Mouse (Mus musculus): Measurements from ENCODE around the gene Asns. TPM values are rescaled to one million over a fixed set of nuclear protein-coding genes. Genes with fewer than 3 reads are reported as not detected.
"Not testable (repeated sequence)": the region's sequence is repeated elsewhere in the genome, so short reads cannot be mapped to it uniquely, and the experiment has no call there.

The Asns gene
- polyA plus RNA-seq, 1 experiment from 2014 or later, result 102 TPM

GRCm38 (mm10) chr6:7672438-7673253 is 20.4 kb downstream of the Asns start:
- no peaks in the 10 kb centered on the region for H3K4me1 ChIP-seq (replicated peaks)
- no peak overlapping the region for H3K27ac ChIP-seq (replicated peaks)
- H3K9ac ChIP-seq, result no peak overlapping the region
- no peaks in the 10 kb centered on the region for H3K9me3 ChIP-seq
- peaks cover 11% of the 10 kb centered on the region for H3K36me3 ChIP-seq
- no peak overlapping the region for H3K4me2 ChIP-seq
- H3K4me3 ChIP-seq, result no peak overlapping the region
- H3K27me3 ChIP-seq, result no peaks in the 10 kb centered on the region
- ATAC-seq (ENCODE audit: low read depth), result no peak
- 88% methylated on average over 10 of the region's 10 CpGs for WGBS

- 62% methylated on average over 3 of the region's 3 CpGs for WGBS
- Histone ChIP-seq H3K36me3 (peaks cover 6% of the 10 kb centered on the region), H3K27me3 (no peaks in the 10 kb centered on the region), H3K9me3 (no peaks in the 10 kb centered on the region), H3K27ac (replicated peaks) (no peak overlapping the region), H3K4me3 (no peak overlapping the region), H3K4me1 (replicated peaks) (no peaks in the 10 kb centered on the region), H3K9ac (no peak overlapping the region), H3K4me2 (no peak overlapping the region)
- ATAC-seq (ENCODE audit: low read depth), result no peak
Measured at GRCm38 (mm10) chr6:7671429-7671828, 21.6 kb downstream of the Asns start.

GRCm38 (mm10) chr6:7670588-7670987 is 22.5 kb downstream of the Asns start:
- Histone ChIP-seq H3K4me2 (no peak overlapping the region), H3K4me1 (replicated peaks) (no peaks in the 10 kb centered on the region), H3K36me3 (peaks cover 6% of the 10 kb centered on the region), H3K27me3 (no peaks in the 10 kb centered on the region), H3K9me3 (no peaks in the 10 kb centered on the region), H3K4me3 (no peak overlapping the region), H3K9ac (no peak overlapping the region), H3K27ac (replicated peaks) (no peak overlapping the region)
- WGBS, result 58% methylated on average over 3 of the region's 3 CpGs
- no peak for ATAC-seq (ENCODE audit: low read depth)

GRCm38 (mm10) chr6:7669721-7670120 is 23.3 kb downstream of the Asns start:
- H3K27ac ChIP-seq (replicated peaks), result no peak overlapping the region
- no peak overlapping the region for H3K4me2 ChIP-seq
- H3K9ac ChIP-seq, result no peak overlapping the region
- no peaks in the 10 kb centered on the region for H3K36me3 ChIP-seq
- H3K4me3 ChIP-seq, result no peak overlapping the region
- no peaks in the 10 kb centered on the region for H3K4me1 ChIP-seq (replicated peaks)
- 94% methylated on average over 5 of the region's 5 CpGs for WGBS
- no peaks in the 10 kb centered on the region for H3K9me3 ChIP-seq
- H3K27me3 ChIP-seq, result no peaks in the 10 kb centered on the region
- no peak for ATAC-seq (ENCODE audit: low read depth)

GRCm38 (mm10) chr6:7668332-7668731 is 24.7 kb downstream of the Asns start:
- WGBS, result 81% methylated on average over 5 of the region's 5 CpGs

GRCm38 (mm10) chr6:7665902-7666301 is 27.2 kb downstream of the Asns start:
- not testable (repeated sequence) for H3K4me1 ChIP-seq (replicated peaks); H3K27me3 ChIP-seq; H3K9me3 ChIP-seq; H3K27ac ChIP-seq (replicated peaks); H3K9ac ChIP-seq; H3K36me3 ChIP-seq; H3K4me3 ChIP-seq; ATAC-seq (ENCODE audit: low read depth); H3K4me2 ChIP-seq
- 95% methylated on average over 4 of the region's 4 CpGs for WGBS

More at GRCm38 (mm10) chr6:7668332-7668731, 24.7 kb downstream of the Asns start:
- Histone ChIP-seq H3K9ac (no peak overlapping the region), H3K9me3 (no peaks in the 10 kb centered on the region), H3K4me1 (replicated peaks) (no peaks in the 10 kb centered on the region), H3K27me3 (no peaks in the 10 kb centered on the region), H3K4me3 (no peak overlapping the region), H3K36me3 (no peaks in the 10 kb centered on the region), H3K4me2 (no peak overlapping the region), H3K27ac (replicated peaks) (no peak overlapping the region)
- no peak for ATAC-seq (ENCODE audit: low read depth)

- Histone ChIP-seq H3K9ac (no peak overlapping the region), H3K36me3 (no peaks in the 10 kb centered on the region), H3K4me1 (replicated peaks) (no peaks in the 10 kb centered on the region), H3K4me2 (no peak overlapping the region), H3K4me3 (no peak overlapping the region), H3K27ac (replicated peaks) (no peak overlapping the region), H3K9me3 (no peaks in the 10 kb centered on the region), H3K27me3 (no peaks in the 10 kb centered on the region)
- 72% methylated on average over 4 of the region's 4 CpGs for WGBS
- ATAC-seq (ENCODE audit: low read depth), result no peak
Measured at GRCm38 (mm10) chr6:7661455-7661854, 31.6 kb downstream of the Asns start.

GRCm38 (mm10) chr6:7660377-7661080 is 32.5 kb downstream of the Asns start:
- ATAC-seq (ENCODE audit: low read depth), result peak; percentile 50; the same call in 1 of the 2 replicates
- H3K4me3 ChIP-seq, result no peak overlapping the region
- H3K4me2 ChIP-seq, result no peak overlapping the region
- no peaks in the 10 kb centered on the region for H3K9me3 ChIP-seq
- no peak overlapping the region for H3K27ac ChIP-seq (replicated peaks)
- 67% methylated on average over 5 of the region's 5 CpGs for WGBS
- no peaks in the 10 kb centered on the region for H3K36me3 ChIP-seq
- H3K4me1 ChIP-seq (replicated peaks), result no peaks in the 10 kb centered on the region
- no peaks in the 10 kb centered on the region for H3K27me3 ChIP-seq
- H3K9ac ChIP-seq, result no peak overlapping the region

- ATAC-seq (ENCODE audit: low read depth), result no peak
Measured at GRCm38 (mm10) chr6:7656601-7657000, 36.5 kb downstream of the Asns start.

GRCm38 (mm10) chr6:7648458-7648857 is 44.6 kb downstream of the Asns start:
- H3K9me3 ChIP-seq, result no peaks in the 10 kb centered on the region
- no peaks in the 10 kb centered on the region for H3K4me1 ChIP-seq (replicated peaks)
- H3K27ac ChIP-seq (replicated peaks), result no peak overlapping the region
- no peak overlapping the region for H3K4me3 ChIP-seq
- ATAC-seq (ENCODE audit: low read depth), result no peak
- no peaks in the 10 kb centered on the region for H3K36me3 ChIP-seq
- H3K27me3 ChIP-seq, result no peaks in the 10 kb centered on the region
- no peak overlapping the region for H3K9ac ChIP-seq
- H3K4me2 ChIP-seq, result no peak overlapping the region

More at GRCm38 (mm10) chr6:7656601-7657000, 36.5 kb downstream of the Asns start:
- H3K4me1 ChIP-seq (replicated peaks), result no peaks in the 10 kb centered on the region
- WGBS, result 88% methylated on average over 1 of the region's 1 CpGs
- H3K27me3 ChIP-seq, result no peaks in the 10 kb centered on the region
- H3K9me3 ChIP-seq, result no peaks in the 10 kb centered on the region
- H3K27ac ChIP-seq (replicated peaks), result no peak overlapping the region
- no peak overlapping the region for H3K4me3 ChIP-seq
- no peak overlapping the region for H3K4me2 ChIP-seq
- no peaks in the 10 kb centered on the region for H3K36me3 ChIP-seq
- no peak overlapping the region for H3K9ac ChIP-seq
